Mouse (Mus musculus) cerebral cortex, adult 2 months (tissue): ENCODE results near the gene Sun1.

Experiments
- WGBS: fragments of 180-500 bp; shearing (Covaris S2); methylation state at CpG from one replicate; pipeline ENCODE4 v1.1.7; 2018; 5-methylcytosine and 5-hydroxymethylcytosine counted together

Sun1 gene

GRCm38 (mm10) chr5:139208871-139209684 is 8.6 kb downstream of the Sun1 start:
- 87% methylated on average over 10 of the region's 10 CpGs for WGBS

GRCm38 (mm10) chr5:139209685-139210026 is 9.2 kb downstream of the Sun1 start:
- WGBS, result 85% methylated on average over 7 of the region's 7 CpGs

DNA sequence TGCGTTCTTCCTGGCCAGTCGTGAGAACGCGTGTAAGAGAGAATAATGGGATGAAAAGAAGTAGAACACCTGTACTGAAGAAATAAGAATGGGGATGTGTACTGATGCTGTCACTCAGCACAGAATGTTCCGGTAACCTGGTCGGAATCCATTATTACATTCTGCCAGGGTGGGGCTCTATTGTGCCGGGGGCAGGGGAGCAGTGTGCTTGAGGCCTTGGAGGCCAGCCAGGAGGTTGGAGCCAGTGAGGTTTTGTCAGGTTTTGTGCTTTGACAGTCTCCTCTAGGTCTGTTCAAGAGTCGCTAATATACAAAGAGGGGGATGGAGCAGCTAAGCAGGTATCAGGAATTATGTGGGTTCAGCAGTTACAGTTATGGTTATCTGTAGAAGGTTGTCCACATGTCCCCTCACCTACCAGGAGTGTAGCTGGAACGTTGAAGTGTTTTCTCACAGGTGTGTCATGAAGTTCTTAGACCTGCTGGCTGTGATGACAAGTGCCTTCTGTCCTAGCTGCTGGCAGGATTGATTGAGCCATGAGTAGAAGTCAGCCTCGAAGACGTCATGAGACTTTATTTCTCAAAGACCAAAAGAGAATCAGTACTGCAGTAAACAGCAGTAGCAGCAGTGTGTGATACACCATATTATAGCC is 11.4 kb downstream of the Sun1 start:
- WGBS, result 68% methylated on average over 11 of the region's 11 CpGs

- 89% methylated on average over 5 of the region's 5 CpGs for WGBS
These were observed 14.7 kb downstream of the Sun1 start for GRCm38 (mm10) chr5:139215184-139215583.

- 55% methylated on average over 2 of the region's 2 CpGs for WGBS
These were observed 15.7 kb downstream of the Sun1 start for GRCm38 (mm10) chr5:139216121-139216520.

- 55% methylated on average over 3 of the region's 3 CpGs for WGBS
These were observed 16.3 kb downstream of the Sun1 start for GRCm38 (mm10) chr5:139216774-139217173.

DNA sequence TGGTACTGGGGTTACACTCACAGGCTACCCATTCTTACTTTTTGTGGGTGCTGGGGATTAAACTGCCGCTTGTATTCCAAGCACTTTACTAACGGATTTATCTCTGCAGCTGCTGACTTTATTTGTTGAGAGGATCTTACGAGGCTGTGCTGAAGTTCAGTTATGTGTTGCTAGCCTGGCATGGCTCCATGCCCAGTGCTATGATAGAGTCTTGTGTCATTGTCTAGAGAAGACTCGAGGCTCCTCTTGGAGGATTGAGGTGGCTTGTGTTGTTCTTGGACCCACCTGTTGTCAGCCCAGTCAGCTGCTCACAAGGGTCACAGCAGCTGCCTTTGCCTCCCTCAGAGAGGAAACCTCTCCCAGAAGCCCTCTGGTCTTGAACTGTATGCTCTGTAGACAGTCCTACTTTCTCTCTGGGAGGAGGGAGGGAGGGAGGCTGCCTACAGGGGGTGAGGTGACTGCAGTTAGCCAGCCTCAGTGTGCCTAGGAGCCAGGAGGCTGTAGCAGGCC is 19.6 kb downstream of the Sun1 start:
- 33% methylated on average over 4 of the region's 4 CpGs for WGBS

DNA sequence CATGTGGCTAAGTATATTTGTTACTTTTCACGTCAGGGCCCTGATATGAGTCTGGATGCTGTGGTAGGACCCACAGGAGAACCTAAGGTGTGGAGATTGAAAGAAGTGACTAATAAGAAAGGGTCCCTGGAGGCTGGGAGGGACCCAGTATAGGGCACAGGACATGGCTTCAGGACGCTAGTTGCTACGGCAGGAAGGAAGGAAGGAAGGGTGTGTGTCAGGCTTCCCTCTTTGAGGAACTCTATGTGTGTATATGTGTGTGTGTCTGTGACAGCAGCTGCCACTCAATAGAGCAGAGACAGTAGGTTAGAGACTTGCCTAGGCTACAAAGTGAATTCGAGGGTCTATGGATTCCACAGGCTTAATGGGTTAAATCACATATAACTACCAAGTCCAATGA is 20.2 kb downstream of the Sun1 start:
- 84% methylated on average over 4 of the region's 4 CpGs for WGBS

- WGBS, result 90% methylated on average over 10 of the region's 10 CpGs
These were observed 22.9 kb downstream of the Sun1 start for GRCm38 (mm10) chr5:139223331-139223730.

GRCm38 (mm10) chr5:139227236-139227635 is 26.8 kb downstream of the Sun1 start:
- 94% methylated on average over 4 of the region's 4 CpGs for WGBS

- 94% methylated on average over 2 of the region's 2 CpGs for WGBS
These were observed 27.2 kb downstream of the Sun1 start for GRCm38 (mm10) chr5:139227645-139228044.

DNA sequence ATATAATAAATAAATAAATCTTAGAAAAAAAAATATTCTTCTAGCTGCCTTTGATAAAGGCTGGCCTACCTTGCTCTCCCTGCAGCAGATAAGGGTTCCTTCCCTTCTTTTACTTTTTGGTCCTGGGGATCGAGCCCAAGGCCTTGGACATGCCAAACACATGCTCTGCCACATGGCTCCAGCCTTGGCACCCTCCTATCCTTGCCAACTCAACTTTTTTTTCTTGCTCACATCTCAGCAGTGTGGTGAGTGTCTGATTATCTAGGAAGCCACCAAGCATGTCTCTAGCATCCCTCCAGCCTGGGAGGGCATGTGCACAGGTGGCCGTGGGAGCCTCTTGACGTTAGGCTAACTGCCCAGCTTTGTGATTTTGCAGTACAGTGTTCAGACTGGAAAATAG is 27.9 kb downstream of the Sun1 start:
- WGBS, result 65% methylated on average over 3 of the region's 3 CpGs

- WGBS, result 52% methylated on average over 3 of the region's 3 CpGs
These were observed 29.3 kb downstream of the Sun1 start for GRCm38 (mm10) chr5:139229716-139230115.

DNA sequence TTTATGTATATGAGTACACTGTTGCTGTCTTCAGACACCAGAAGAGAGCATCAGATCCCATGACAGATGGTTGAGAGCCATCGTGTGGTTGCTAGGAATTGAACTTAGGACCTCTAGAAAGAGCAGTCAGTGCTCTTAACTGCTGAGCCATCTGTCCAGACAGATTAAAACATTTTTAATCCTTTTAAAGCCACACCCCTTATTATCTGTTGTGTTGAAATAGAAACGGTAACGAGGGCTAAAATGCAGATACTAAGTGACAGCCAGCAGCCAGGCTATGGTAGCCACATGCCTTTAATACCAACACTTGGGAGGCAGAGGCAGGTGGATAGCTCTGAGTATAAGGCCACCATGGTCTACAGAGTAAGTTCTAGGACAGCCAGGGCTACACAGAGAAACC is 31.6 kb downstream of the Sun1 start:
- WGBS, result 66% methylated on average over 3 of the region's 3 CpGs

DNA sequence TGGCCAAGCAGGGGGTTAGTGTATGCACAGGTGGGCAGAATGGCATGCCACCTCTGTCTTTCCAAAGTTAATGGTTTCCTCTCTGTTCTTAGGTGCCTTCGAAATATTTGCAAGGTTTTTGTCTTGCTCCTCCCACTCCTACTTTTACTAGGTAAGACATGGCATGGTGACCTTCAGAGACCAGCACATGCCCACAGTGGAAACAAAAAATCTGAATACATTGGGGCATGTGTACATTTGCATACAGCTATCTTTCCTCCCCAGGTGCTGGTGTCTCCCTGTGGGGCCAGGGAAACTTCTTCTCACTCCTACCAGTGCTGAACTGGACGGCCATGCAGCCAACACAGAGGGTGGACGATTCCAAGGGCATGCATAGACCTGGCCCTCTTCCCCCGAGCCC is 34.0 kb downstream of the Sun1 start:
- WGBS, result 95% methylated on average over 4 of the region's 4 CpGs

GRCm38 (mm10) chr5:139237436-139237835 is 37.0 kb downstream of the Sun1 start:
- 81% methylated on average over 4 of the region's 4 CpGs for WGBS

DNA sequence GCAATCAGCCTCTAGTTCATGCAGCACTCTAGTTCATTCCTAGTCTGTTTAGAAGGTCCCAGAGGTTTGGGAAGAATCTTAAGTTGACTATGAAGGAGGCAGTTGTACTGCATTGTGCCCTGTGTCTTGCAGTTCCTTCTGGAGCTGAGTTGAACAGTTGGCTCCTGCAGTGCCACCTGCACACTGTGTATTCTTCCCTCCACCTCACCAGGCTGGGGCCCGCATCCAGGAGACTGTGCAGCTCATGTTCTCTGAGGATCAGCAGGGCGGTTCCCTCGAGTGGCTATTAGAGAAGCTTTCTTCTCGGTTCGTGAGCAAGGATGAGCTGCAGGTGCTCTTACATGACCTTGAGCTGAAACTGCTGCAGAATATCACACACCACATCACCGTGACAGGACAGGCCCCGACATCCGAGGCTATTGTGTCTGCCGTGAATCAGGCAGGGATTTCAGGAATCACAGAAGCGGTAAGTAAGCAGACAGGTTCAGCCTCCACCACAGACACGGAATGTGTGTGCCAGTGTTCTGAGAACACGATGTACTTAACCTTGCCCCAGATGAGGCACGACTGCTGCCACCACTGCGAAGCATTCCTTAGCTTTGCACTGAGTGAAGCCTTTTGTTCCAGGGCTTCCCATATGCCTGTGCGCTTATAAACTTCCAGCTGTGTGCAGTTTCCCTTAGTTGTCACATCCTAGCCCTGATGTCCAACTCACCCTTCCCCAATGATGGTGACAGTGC is 40.8 kb downstream of the Sun1 start:
- 81% methylated on average over 15 of the region's 15 CpGs for WGBS

GRCm38 (mm10) chr5:139243384-139243783 is 42.9 kb downstream of the Sun1 start:
- WGBS, result 73% methylated on average over 1 of the region's 1 CpGs

- 97% methylated on average over 3 of the region's 3 CpGs for WGBS
These were observed 47.3 kb downstream of the Sun1 start for GRCm38 (mm10) chr5:139247767-139248166.

GRCm38 (mm10) chr5:139248846-139249245 is 48.4 kb downstream of the Sun1 start:
- WGBS, result 60% methylated on average over 3 of the region's 3 CpGs

GRCm38 (mm10) chr5:139251279-139251678 is 50.8 kb downstream of the Sun1 start:
- WGBS, result 83% methylated on average over 7 of the region's 7 CpGs

DNA sequence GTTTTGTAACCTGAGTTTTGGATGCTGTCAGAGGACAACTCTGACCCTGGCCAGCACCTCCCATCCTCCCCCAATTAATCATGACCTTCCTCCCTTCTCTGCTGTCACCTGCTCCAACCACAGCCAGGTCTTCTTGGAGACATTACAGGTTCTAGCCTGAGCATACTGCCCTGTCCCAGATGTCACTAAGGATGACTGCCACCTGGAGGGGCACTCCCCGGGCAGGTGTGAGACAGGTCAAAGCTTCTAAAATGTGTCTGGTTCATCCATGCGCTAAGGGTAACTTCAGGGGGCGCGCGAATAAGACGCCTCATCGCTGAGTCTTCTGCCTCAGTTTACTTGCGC is 51.3 kb downstream of the Sun1 start:
- 1% methylated on average over 8 of the region's 8 CpGs for WGBS
